Mouse (Mus musculus): ENCODE measurements around the gene Borcs5.
"Not testable (repeated sequence)": the region's sequence is repeated elsewhere in the genome, so short reads cannot be mapped to it uniquely, and the experiment has no call there.

Borcs5 gene

DNA sequence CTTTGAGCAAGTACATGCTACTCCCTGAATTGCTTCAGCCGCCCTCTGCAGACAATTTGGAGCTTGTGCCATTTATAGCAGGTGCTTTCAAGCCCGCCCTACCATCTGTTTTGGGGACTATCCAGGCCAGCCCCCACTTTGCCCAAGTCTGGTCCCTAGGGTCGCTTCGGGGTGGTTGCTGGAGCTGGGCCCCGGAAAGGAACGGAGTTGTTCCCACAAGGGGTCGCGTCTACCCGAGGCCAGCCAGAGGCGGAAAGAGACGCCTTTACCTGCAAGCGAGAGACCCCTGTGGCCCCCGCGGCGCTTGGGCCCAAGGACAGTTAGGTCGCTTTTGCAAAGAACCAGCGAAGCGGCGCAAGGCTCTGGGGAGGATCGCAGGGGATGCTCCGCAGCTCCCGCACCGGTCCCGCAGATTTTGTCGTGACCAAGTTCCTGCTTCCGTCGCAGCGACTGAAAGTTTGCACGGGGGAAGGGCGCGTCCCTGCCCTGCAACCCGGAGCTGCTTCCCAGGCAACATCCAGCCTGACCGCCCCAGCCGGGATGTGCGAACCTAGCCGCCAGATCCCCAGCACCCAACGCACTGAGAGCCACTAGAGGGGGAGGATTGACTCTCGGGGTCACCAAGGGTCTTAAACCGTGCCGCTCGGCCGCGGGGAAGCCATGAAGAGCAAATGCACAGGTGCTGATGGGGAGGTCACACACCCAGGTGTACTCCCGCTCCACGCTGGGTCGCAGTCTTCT, 7.2 kb upstream of the Borcs5 start, which contains the start of gene Mansc1:
TSS of gene Mansc1 (minus strand) at position 542 of the 741 bp plus-strand sequence.
- peak; percentile 45 for DNase-seq

DNA sequence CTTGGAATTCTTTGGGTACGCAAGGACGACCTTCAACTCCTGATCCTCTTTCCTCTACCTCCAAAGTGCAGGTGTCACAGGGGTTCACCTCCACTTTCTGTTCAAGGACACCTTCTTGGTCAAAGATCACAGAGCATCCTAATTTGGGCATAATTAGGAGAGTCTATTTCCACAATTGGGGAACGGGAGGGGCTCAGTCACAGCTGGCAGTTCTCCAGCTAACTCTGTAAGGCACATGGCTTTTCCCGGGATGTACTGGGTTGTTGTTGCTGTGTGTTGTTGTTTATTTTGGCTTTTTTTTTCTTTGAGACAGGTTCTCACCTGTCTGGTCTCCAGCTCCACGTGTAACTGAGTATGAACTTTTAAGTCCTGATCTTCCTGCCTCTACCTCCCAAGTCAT, 6.6 kb upstream of the Borcs5 start:
- DNase-seq, result no peak

DNA sequence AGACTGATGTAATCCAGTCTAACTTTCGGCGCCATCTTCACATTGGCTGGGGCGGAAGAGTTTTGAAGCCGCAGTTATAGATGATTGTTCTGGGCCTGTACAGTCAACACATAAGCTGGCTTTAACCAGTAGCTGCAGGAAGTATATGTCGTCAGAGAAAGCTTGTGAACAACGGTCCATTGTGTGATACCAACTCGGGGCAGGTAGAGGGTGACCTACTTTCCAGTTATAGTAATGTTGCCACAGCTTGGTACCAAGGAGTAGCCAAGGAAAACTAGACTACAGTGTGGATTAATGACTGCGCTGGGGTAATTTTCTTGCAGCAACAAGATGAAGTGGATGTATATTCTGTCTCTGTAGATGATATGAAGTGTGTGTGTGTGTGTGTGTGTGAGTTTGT, 5.8 kb upstream of the Borcs5 start:
- DNase-seq, result no peak

DNA sequence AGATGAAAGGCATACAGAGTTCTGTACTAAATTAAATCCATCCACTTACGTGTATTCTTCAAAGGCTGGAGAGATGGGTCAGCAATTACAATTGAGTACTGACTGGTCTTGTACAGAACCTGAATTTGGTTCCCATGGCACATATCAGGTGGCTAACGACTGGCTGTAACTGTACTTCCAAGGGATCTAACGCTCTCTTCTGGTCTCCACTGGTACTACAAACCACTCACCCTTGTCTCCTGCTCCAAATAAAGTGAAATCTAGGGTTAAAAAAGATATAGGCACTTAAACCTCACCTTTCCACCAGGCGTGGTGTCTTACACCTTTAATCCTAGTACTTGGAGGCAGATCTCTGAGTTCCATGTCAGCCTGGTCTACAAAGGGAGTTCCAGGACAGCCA, 2.8 kb upstream of the Borcs5 start:
- no peak for DNase-seq

DNA sequence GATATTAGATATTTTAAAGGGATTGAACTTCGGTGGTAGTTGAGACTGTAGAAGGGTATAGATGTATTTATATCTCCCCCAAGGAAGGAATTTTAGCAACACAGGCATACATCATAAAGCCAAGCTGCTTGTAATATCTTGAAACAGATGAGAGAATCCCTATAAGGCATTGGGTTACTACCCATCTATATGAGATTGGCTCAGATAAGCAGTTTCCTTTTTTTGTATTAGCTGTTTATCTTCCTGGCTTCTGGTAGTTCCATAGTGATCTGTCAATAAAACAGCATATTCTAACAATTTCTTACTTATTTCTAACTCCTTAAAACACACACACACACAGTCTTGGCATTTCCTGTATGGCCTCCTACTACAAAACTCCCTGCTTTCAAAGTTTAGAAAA, 590 bp downstream of the Borcs5 start:
- DNase-seq, result no peak

DNA sequence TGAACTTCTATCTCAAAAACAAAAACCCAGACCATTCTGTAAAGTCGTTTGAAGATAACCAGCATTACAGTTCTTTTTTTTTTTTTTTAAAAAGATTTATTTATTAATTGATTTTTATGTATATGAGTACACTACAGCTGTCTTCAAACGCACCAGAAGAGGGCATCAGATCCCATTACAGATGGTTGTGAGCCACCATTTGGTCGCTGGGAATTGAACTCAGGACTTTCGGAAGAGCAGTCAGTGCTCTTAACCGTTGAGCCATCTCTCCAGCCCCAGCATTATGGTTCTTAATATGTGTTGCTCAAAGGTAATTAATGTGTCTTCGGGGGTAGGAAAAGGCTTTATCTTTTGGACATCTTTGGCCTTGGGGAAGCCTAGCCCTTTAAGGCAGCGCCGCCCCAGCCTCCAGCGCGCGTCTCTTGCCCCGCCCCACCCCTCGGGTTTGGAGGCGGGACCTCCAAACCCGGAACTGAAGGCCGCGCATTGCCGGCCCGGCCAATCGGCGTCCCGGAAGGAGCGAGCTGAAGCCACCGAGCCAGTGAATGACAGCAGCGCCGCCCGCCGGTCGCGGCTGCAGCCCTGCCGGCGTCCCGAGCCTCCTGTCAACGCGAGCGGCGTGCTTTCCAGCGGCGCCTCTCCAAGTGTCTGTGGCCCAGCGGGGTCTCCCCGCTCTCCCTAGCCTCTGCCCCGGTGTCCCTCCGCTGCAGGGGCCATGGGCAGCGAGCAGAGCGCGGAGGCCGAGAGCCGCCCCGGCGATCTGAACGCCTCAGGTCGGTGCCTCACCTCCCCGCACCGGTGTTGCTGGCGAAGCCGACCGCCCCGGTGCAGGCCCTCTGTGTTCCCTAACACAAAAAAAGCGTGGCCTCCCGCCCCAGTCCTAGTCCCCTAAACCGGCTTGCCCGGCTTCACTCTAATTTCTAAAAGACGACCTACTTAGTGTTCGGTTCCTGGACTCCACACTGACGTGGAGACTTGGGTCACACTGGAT, 1.5 kb downstream of the Borcs5 start:
- peak; percentile 94 for DNase-seq

DNA sequence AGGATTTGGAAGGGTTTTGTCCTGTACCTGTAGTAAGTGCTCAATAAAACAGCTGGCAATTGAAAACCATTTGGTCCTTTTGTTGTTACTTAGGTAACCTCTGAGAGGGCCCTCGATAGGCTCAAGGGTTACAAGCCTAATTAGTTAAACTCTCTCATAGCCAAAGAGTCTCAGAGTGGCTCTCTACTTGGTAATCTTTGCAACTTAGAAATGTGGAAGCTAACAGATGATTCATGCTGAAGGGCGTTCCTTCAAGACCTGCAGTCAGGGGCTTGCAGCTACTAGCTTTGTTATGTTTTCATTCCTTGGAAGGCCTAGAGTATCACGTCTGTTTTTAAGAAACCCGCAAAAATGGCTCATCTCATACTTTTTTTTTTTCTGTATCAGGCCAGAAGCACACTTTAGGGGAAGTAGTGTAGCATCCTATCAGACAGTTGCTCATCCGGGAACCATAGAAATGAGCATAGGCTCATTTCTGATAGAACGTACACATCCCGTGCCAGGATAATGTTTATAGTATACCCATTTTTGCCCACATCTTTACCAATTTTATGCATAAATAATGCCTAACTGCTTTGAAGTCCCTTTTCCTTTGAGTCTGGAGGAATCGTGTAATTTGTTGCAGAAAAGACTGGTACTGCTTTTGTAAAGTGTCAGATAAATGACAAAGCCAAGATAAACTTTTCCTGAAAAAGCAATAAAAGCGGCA, 2.6 kb downstream of the Borcs5 start:
- DNase-seq, result no peak

DNA sequence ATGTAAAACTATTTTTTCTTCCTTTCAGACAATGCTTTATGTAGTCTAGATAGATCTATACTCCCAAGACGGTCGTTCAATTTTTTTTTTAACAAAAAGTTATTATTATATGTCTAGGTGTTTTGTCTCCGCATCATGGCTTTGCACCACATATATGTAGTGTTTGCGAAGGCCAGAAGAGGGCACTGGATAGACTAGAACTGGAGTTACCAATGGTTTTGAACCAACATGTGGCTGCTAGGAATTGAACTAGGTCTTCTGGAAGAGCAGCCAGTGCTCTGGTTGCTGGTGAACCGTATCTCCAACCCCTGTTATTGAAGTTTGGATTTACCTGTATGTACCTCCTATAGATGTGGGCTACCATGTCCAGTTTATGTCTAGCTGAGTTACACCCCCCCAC, 4.0 kb downstream of the Borcs5 start:
- no peak for DNase-seq

DNA sequence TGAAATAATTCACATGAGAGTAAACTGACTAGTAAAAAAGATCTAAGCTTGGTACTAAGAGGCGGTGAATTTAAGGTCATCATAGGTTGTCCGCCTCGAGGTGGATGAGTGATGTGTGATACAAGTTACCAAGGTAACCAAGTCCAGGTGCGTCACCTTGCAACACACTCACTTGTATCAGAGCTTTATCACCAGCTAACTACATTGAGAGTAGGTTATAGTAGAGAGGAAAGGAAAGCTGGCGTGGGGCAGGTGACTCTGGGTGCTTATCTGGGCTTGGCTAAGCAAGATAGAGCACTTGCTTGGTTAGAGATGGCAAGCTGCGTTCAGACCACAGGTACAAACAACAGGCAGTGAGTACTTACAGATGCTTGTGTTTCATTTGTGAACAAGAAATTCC, 7.5 kb downstream of the Borcs5 start:
- DNase-seq, result no peak

DNA sequence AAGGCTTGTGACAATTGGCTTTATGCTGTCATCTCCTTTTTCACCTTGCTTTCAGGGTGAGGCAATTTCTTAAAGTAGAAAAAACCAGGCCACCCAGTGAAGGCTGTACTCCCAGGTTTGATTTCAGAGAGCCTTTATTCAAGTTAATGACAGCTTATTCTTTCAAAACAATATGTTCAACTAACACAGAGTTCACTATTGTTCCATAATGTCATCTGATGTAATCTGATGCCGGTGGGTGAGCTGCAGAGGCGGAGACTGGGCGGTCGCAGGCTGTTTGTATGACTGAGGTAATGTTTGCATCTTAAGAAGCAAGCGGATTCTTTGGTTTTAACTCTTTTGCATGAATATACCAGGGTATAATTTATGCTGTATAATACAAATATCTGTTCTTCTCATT, 8.3 kb downstream of the Borcs5 start:
- no peak for DNase-seq

DNA sequence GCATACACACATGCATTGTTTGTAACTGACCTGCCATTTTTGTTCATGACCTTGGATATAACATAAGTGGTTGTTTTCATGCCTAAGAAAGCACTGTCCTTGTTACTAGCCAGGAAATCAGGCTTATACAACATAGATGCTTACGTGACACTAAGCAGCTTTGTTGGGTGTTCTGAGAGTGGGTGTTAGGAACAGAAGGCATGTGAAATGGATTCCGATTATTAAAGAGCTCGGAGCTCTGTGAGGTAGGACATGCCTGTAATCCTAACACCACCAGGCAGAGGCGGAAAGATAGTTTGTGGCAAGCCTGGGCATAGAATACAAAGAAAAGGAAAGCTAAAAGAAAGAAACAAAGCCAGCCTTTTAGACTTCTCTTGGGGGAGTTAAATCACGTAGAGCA, 9.0 kb downstream of the Borcs5 start:
- no peak for DNase-seq

DNA sequence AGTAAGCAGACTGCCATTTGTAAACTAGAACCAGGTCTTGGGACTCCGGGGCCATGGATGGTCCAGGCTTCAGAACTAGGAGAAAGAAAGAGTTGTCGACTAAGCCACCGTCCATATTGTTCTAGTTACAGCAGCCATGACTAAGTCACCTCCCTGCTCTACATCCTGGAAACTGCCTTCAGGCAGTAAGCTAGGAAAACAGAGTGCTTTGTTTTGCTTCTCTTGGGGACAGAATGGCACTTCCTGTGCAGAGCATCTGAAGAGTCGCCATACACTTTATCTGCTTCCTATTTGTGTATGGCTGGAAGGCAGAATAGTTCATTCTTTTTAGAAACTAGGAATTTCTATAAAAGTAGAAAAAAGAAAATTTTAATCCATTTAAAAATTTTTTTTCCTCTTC, 17.2 kb downstream of the Borcs5 start:
- DNase-seq, result no peak

DNA sequence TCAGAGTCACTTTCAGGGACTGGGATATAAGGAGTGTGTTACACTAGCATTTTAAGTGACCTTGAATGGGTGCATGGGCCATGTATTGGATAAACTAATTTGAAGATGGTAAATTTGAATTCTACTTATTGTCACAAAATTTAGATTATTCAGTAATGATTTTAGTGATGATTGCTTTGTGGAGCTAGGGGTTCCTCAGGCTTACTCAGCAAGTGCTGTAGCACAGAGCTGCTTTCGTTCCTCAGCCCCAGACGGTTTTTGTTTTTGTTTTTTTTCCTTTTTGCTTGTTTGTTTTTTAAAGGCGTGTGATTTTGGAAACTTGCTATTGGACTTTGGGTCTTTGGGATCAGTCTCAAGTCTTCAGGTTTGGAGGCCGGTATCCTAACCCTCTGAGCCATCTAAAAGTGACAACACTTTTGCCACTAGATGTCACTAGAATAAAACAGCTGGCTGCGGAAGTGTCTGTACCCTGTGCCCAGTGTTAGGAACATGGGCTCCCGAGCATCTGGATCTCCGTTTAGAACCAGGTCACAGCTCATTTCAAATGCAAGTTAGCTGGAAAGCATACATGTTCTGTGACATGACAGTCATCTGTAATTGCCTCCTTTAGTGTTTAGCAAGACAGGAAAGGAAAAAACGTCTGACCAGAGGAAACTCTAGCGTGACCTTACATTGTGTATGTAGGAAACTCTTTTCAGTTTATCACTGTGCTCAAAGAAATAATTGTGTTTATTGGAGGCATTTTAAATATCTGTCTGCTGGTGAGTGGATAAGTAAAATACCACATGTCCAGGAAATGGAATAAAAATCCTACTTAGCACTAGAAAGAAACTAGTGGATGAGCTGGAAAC, 20.0 kb downstream of the Borcs5 start:
- peak; percentile 17 for DNase-seq

DNA sequence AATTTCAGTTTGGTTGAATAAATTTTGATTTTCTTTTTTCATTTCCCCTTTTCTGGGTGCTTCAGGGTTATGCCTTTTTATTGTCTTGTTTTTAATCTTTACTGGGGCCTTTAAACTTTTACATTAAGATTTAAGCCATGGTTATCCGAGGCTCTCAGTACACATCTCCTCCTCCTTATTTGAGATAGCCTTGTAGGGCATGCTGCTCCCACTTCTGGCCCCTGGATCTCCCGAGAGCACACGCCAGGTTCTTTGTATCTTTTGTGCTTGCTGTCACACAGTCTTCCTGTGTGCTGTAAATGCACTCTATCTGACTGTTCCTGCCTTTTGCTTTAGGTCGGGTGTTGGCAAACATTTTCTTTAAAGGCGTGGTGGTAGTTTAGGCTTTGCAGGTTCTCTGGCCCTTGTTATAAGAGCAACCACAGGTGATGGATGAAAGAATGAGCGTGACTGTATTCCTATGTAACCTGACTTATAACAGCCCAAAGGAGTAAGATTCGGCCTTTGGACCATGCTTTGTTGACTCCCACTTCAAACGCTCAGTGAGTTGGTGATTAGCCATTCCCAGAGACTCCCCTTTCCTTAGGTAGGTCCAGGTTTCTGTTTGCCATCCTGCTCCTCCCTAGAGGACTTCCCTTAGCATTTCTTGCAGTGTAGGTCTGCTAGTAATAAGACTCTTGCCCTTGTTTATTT, 21.6 kb downstream of the Borcs5 start:
- no peak for DNase-seq

DNA sequence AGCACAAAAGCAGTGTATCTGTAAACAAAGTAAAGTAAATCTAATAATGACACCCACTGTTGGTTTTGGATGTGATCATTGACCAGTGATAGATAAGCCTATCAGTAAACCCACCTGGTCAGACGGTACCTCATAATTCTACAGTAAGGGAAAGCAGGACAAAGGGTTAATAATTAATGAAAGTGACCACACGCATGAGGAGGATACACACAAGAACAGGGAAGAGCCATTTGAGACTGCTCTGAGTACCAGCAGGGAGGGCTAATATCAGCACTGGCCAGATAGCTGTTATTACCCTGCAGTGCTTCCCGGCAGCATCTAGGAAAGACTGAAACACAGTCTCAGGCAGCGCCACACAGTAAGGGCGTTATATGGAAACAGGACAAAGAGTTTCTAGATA, 25.3 kb downstream of the Borcs5 start:
- no peak for DNase-seq

DNA sequence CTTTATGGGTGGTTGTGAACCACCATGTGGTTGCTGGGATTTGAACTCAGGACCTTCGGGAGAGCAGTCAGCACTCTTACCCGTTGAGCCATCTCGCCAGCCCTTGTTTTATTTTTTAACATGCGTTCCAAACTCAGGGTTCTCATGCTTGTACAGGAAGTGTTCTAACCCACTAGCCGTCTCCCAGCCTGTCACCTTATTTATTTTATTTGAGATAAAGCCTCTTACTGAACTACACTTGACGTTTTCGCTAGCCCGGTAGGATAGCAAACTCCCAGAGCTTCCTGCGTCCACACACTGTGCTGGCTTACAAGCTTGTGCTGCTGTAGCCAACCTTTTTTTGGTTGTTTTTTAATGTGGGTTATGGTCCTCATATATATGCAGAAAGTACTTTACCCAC, 26.5 kb downstream of the Borcs5 start:
- DNase-seq, result no peak

DNA sequence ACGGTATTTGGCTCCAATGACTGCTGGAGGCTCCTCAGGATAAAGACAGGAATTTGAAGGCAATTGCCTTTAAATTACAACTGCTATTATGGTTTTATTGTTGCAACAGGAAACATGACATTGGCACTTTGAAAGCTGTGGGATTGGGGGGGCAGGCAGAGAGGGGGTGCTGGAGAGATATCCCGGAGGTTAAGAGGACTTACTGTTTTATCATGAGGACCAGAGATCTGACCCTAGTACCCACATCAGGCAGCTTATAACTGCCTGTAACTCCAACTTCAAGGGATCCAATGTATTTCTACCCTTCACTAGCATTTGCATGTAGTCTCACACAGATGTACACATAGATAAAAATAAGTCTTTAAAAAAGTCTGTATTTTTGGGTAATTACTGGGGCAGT, 29.2 kb downstream of the Borcs5 start:
- DNase-seq, result no peak

DNA sequence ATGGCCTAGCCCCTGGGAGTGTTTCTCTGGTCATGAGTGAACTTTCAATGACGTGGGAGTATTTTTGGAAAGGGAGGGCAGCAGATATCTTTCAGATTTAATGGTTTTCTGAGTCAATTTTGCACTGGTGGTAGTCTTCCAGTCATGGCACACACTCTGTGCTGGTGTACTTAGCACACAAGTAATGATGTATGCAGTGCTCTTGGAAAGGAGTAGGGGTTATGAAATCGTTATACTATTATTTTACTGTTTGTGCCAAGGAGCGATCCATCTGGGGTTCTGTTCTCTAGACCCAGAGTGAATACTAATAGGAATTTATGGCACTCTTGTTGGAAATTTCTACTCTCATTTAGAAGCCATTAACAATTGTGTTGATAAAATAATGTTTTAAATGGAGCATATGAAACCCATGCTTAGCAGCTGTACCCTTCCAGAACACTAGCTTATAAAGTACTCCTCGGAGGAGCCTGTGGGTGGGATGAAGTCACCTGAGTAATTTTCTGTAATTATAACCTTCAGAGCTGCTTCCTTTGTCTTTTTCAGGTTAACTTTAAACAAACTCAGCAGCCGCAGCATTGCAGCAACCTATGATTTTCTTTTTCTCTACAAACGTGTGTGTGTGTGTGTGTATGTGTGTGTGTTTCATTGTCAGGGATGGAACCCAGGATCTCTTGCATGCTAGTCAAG, 30.0 kb downstream of the Borcs5 start:
- no peak for DNase-seq

DNA sequence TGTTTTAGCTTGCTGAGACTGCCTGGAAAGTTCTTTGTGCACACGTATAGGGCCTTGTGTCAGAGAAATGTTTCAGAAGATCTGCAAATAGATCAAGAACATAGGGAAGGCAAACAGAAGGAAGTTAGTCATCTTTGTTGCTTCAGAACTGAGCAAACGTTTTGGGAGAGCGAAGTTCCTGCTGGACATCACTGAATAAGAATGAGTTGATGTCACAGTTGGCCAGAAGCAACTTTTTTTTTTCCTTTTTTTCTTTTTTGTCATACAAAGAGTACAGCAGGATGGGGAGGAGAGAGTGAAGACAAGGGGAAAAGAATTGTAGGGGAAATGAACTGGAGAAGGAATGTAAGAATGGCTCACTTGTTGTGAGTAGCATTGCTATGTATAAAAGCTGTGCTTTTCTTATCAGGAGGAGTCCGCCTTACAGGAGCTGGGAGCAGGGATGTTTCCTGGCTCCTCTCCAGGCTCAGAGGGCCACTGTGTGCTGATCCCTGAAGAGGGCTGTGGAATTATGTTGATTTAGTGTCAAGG, 31.6 kb downstream of the Borcs5 start:
- no peak for DNase-seq

DNA sequence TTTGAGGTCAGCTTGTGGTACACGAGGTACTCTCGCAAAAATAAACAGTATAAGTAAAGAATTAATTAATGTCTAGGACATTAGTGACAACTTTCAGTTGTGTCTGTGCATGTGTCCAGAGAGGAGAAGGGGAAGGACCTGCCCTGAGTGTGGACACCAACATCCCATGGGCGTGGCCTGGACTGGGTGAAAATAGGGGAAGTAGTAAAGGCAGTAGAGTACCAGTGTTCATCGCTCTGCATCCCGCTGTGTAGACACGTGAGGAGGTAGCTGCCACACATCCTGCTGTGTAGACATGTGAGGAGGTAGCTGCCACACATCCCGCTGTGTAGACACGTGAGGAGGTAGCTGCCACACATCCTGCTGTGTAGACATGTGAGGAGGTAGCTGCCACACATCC, 34.4 kb downstream of the Borcs5 start:
- not testable (repeated sequence) for DNase-seq

DNA sequence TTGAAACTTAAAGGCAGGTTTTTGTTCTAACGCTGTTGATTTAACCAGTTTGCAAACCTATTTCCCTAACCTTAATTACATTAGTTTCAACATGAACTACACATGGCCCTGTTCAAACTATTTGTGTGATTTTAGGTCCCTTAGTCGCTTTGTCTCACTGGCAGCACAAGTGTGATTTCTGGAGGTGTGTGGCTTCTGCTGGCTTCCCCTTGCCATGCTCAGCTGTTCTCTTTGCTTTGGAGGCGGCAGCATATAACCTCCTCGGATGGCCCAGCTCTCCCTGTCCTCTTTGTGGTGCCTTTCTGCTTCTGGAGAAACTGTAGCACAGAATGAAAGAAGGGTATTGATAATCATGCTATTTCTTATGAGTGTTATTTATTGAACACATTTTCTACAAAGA, 38.2 kb downstream of the Borcs5 start:
- DNase-seq, result no peak

All from right cerebral cortex, postnatal 4 days (tissue).